Mouse (Mus musculus): ENCODE results near the gene Gm21256. TPM values are rescaled to one million over a fixed set of nuclear protein-coding genes. Genes with fewer than 3 reads are reported as not detected.
"Not testable (repeated sequence)": the region's sequence is repeated elsewhere in the genome, so short reads cannot be mapped to it uniquely, and the experiment has no call there.

Gene Gm21256
- not detected in 2 replicates for polyA plus RNA-seq (2014; fragmentation: Nextera tagmentation; extraction: Ambion mirVana)

DNA sequence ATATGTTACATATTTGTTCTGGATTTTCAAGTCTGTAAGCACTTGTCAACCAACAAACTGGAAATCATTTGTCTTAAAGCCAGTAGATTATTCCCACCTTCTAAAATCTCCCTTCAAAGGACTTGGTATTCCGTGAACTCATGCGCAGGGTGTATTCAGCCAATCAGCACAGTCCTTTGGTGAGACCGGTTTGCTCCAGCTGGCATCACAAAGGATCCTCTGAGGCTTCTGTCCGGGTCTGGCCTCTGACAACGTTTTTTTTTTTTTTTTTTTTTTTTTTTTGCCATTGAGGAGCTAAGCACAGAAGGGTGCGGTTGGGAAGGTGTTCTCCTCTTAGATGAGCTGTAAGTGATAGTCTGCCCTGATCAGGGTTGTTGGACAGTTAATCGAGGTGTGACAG is at the start of gene Gm21256:
TSS of gene Gm21256 (plus strand) at position 301 of the 400 bp plus-strand sequence.
- not testable (repeated sequence) for H3K9me3 ChIP-seq (ENCODE audit: control insufficient read depth, low read length); H3K4me2 ChIP-seq (ENCODE audit: low read depth, low read length, severe bottlenecking); H3K36me3 ChIP-seq (ENCODE audit: control insufficient read depth, insufficient read depth, low read length); H3K4me1 ChIP-seq (replicated peaks; ENCODE audit: control insufficient read depth, insufficient read depth, low read length); DNase-seq (ENCODE audit: low spot score); ATAC-seq (replicated peaks; ENCODE audit: low FRiP score); H3K27ac ChIP-seq (ENCODE audit: low read depth, low read length); H3K9ac ChIP-seq (ENCODE audit: low read length); H3K27me3 ChIP-seq (ENCODE audit: control insufficient read depth, insufficient read depth, low read length); H3K4me3 ChIP-seq (ENCODE audit: low read depth, low read length)
- no CpG with 5 or more reads among the region's 7 CpGs for WGBS

Other genes with a start within 250 kb of the Gm21256 start
- not detected in 2 replicates for gene Gm21170, start 240.1 kb downstream of the Gm21256 start, polyA plus RNA-seq (2014; fragmentation: Nextera tagmentation; extraction: Ambion mirVana)